Mouse (Mus musculus): ENCODE data around the gene Akap8l. TPM values are rescaled to one million over a fixed set of nuclear protein-coding genes. Genes with fewer than 3 reads are reported as not detected.
A peak's percentile ranks its signal among the peaks of the same experiment; 100 is the strongest.

The Akap8l gene
- polyA plus RNA-seq, 1 experiment: 83.7 TPM

GRCm38 (mm10) chr17:32386659-32387432 is 36.4 kb upstream of the Akap8l start:
- WGBS: 48% methylated on average over 9 of the region's 9 CpGs
- TF ChIP-seq POLR2A (IDR thresholded peaks at IDR 0.05; ENCODE audit: low read depth, low read length) (no peak), CTCF (IDR thresholded peaks at IDR 0.05; ENCODE audit: extremely low read depth, insufficient read length, insufficient replicate concordance, low read depth, low read length) (peak; percentile 62; the same call in 1 of the 2 replicates)
- no peak overlapping the region for H3K4me3 ChIP-seq (ENCODE audit: low read depth, low read length)
- H3K4me1 ChIP-seq (ENCODE audit: control insufficient read depth, insufficient read depth, insufficient read length, low read length): peaks cover 6% of the 10 kb centered on the region
- no peak overlapping the region for H3K27ac ChIP-seq (ENCODE audit: insufficient read depth, low read depth, low read length)
- no peaks in the 10 kb centered on the region for H3K27me3 ChIP-seq (ENCODE audit: control insufficient read depth, insufficient read depth, low read length)
- peaks cover 3% of the 10 kb centered on the region; the same call in 1 of the 2 replicates for H3K36me3 ChIP-seq (ENCODE audit: control insufficient read depth, insufficient read depth, low read length)

- H3K27ac ChIP-seq (ENCODE audit: insufficient read depth, low read depth, low read length): no peak overlapping the region
- no peak overlapping the region for H3K4me3 ChIP-seq (ENCODE audit: low read depth, low read length)
- H3K36me3 ChIP-seq (ENCODE audit: control insufficient read depth, insufficient read depth, low read length): peaks cover 5% of the 10 kb centered on the region; the same call in 1 of the 2 replicates
- 85% methylated on average over 5 of the region's 5 CpGs for WGBS
- TF ChIP-seq CTCF (IDR thresholded peaks at IDR 0.05; ENCODE audit: extremely low read depth, insufficient read length, insufficient replicate concordance, low read depth, low read length) (no peak), POLR2A (IDR thresholded peaks at IDR 0.05; ENCODE audit: low read depth, low read length) (no peak)
- H3K27me3 ChIP-seq (ENCODE audit: control insufficient read depth, insufficient read depth, low read length): no peaks in the 10 kb centered on the region
- H3K4me1 ChIP-seq (ENCODE audit: control insufficient read depth, insufficient read depth, insufficient read length, low read length): peaks cover 2% of the 10 kb centered on the region
Measured at GRCm38 (mm10) chr17:32383661-32384060, 33.3 kb upstream of the Akap8l start.

- TF ChIP-seq POLR2A (IDR thresholded peaks at IDR 0.05; ENCODE audit: low read depth, low read length) (no peak), CTCF (IDR thresholded peaks at IDR 0.05; ENCODE audit: extremely low read depth, insufficient read length, insufficient replicate concordance, low read depth, low read length) (no peak)
- H3K27me3 ChIP-seq (ENCODE audit: control insufficient read depth, insufficient read depth, low read length): no peaks in the 10 kb centered on the region
- 94% methylated on average over 7 of the region's 7 CpGs for WGBS
- no peak overlapping the region for H3K4me3 ChIP-seq (ENCODE audit: low read depth, low read length)
- peaks cover 5% of the 10 kb centered on the region; the same call in 1 of the 2 replicates for H3K36me3 ChIP-seq (ENCODE audit: control insufficient read depth, insufficient read depth, low read length)
- H3K4me1 ChIP-seq (ENCODE audit: control insufficient read depth, insufficient read depth, insufficient read length, low read length): peaks cover 3% of the 10 kb centered on the region; the same call in 1 of the 2 replicates
- no peak overlapping the region for H3K27ac ChIP-seq (ENCODE audit: insufficient read depth, low read depth, low read length)
Measured at GRCm38 (mm10) chr17:32382576-32382975, 32.2 kb upstream of the Akap8l start.

GRCm38 (mm10) chr17:32378786-32379185 is 28.4 kb upstream of the Akap8l start:
- Histone ChIP-seq H3K27me3 (ENCODE audit: control insufficient read depth, insufficient read depth, low read length) (no peaks in the 10 kb centered on the region), H3K27ac (ENCODE audit: insufficient read depth, low read depth, low read length) (no peak overlapping the region), H3K36me3 (ENCODE audit: control insufficient read depth, insufficient read depth, low read length) (0 out of 2 replicates have a peak, but pooled peaks cover 2% of the 10 kb centered on the region), H3K4me1 (ENCODE audit: control insufficient read depth, insufficient read depth, insufficient read length, low read length) (peaks cover 16% of the 10 kb centered on the region), H3K4me3 (ENCODE audit: low read depth, low read length) (no peak overlapping the region)
- 74% methylated on average over 2 of the region's 2 CpGs for WGBS
- TF ChIP-seq CTCF (IDR thresholded peaks at IDR 0.05; ENCODE audit: extremely low read depth, insufficient read length, insufficient replicate concordance, low read depth, low read length) (no peak), POLR2A (IDR thresholded peaks at IDR 0.05; ENCODE audit: low read depth, low read length) (no peak)

- WGBS: 68% methylated on average over 9 of the region's 9 CpGs
- TF ChIP-seq CTCF (IDR thresholded peaks at IDR 0.05; ENCODE audit: extremely low read depth, insufficient read length, insufficient replicate concordance, low read depth, low read length) (no peak), POLR2A (IDR thresholded peaks at IDR 0.05; ENCODE audit: low read depth, low read length) (no peak)
- Histone ChIP-seq H3K27me3 (ENCODE audit: control insufficient read depth, insufficient read depth, low read length) (no peaks in the 10 kb centered on the region), H3K4me3 (ENCODE audit: low read depth, low read length) (no peak overlapping the region), H3K36me3 (ENCODE audit: control insufficient read depth, insufficient read depth, low read length) (0 out of 2 replicates have a peak, but pooled peaks cover 2% of the 10 kb centered on the region), H3K4me1 (ENCODE audit: control insufficient read depth, insufficient read depth, insufficient read length, low read length) (peaks cover 16% of the 10 kb centered on the region), H3K27ac (ENCODE audit: insufficient read depth, low read depth, low read length) (no peak overlapping the region)
Measured at GRCm38 (mm10) chr17:32377137-32377536, 26.7 kb upstream of the Akap8l start.

GRCm38 (mm10) chr17:32376475-32376874 is 26.1 kb upstream of the Akap8l start:
- Histone ChIP-seq H3K27me3 (ENCODE audit: control insufficient read depth, insufficient read depth, low read length) (no peaks in the 10 kb centered on the region), H3K36me3 (ENCODE audit: control insufficient read depth, insufficient read depth, low read length) (0 out of 2 replicates have a peak, but pooled peaks cover 2% of the 10 kb centered on the region), H3K4me3 (ENCODE audit: low read depth, low read length) (no peak overlapping the region), H3K27ac (ENCODE audit: insufficient read depth, low read depth, low read length) (no peak overlapping the region), H3K4me1 (ENCODE audit: control insufficient read depth, insufficient read depth, insufficient read length, low read length) (peaks cover 16% of the 10 kb centered on the region)
- WGBS: 75% methylated on average over 15 of the region's 15 CpGs
- no peak for TF ChIP-seq CTCF (IDR thresholded peaks at IDR 0.05; ENCODE audit: extremely low read depth, insufficient read length, insufficient replicate concordance, low read depth, low read length)
- no peak for TF ChIP-seq POLR2A (IDR thresholded peaks at IDR 0.05; ENCODE audit: low read depth, low read length)

GRCm38 (mm10) chr17:32368991-32369578 is 18.7 kb upstream of the Akap8l start:
- TF ChIP-seq POLR2A (IDR thresholded peaks at IDR 0.05; ENCODE audit: low read depth, low read length) (no peak), CTCF (IDR thresholded peaks at IDR 0.05; ENCODE audit: extremely low read depth, insufficient read length, insufficient replicate concordance, low read depth, low read length) (no peak)
- H3K27ac ChIP-seq (ENCODE audit: insufficient read depth, low read depth, low read length): peak overlapping the region; percentile 17; the same call in 1 of the 2 replicates
- WGBS: 14% methylated on average over 14 of the region's 17 CpGs
- peak overlapping the region; percentile 71 for H3K4me3 ChIP-seq (ENCODE audit: low read depth, low read length)
- no peaks in the 10 kb centered on the region for H3K27me3 ChIP-seq (ENCODE audit: control insufficient read depth, insufficient read depth, low read length)
- H3K4me1 ChIP-seq (ENCODE audit: control insufficient read depth, insufficient read depth, insufficient read length, low read length): peaks cover 5% of the 10 kb centered on the region; the same call in 1 of the 2 replicates
- no peaks in the 10 kb centered on the region; the same call in none of the 2 replicates for H3K36me3 ChIP-seq (ENCODE audit: control insufficient read depth, insufficient read depth, low read length)

Data from small intestine, adult 2 months (tissue).